Mouse (Mus musculus): ENCODE measurements around the gene Akap12.

Akap12 gene

DNA sequence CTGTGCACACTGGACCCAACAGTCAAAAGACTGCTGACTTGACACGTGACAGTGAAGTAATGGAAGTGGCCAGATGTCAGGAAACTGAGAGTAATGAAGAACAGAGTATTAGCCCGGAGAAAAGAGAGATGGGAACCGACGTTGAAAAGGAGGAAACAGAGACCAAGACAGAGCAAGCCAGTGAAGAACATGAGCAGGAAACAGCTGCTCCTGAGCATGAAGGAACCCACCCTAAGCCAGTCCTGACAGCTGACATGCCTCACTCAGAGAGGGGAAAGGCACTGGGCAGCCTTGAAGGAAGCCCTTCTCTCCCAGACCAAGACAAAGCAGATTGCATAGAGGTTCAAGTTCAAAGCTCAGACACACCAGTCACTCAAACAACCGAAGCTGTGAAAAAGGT lies 90.5 kb downstream of the Akap12 start:
- no peak for DNase-seq (ENCODE audit: low read depth)

DNA sequence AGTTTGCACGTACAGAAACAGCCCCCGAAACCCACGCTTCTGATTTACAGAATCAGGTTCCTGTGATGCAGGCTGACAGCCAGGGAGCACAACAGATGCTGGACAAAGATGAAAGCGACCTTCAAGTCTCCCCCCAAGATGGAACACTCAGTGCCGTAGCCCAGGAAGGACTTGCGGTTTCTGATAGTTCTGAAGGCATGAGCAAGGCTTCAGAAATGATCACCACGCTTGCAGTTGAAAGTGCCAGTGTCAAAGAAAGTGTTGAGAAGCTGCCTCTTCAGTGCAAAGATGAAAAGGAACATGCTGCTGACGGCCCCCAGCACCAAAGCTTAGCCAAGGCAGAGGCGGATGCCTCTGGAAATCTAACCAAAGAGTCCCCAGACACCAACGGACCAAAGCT lies 91.3 kb downstream of the Akap12 start:
- no peak for DNase-seq (ENCODE audit: low read depth)

DNA sequence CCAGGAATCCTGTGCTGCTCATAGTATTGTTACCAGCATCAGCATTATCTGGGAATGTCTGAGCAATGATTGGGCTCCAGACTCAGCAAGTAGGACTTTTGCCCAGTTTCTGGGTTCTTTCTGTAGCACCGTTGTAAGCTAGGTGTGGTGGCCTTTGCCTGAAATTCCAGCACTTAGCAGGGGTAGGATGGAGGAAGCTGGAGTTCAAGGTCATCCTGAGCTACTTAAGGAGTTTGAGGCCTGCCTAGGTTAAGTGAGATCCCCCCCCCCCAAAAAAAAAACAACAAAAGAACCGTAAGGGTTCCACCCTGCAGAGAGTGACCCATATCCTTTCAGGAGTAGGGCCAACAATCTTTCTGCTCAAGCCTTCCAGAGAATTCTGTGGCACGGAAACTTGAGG lies 98.4 kb downstream of the Akap12 start:
- DNase-seq (ENCODE audit: low read depth) = no peak

DNA sequence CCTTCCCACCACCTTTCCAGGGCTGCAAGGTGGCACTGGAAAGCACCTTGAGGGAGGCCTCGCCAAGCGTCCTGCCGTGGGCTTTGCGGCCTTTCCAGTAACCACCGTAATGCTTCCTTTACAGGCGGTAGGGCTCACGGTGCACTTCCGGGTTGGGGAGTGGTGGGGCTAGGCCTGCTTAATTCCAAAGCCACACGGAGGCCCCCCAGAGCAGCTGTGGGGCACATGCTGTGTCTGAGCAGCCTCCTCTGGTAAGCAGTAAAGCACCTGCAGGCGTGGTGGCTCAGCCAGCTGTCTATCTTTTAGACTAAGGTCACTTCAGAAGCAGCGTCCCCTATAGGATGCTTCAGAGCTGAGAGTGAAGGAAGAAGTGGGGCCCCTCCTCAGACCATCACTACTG lies 103.9 kb downstream of the Akap12 start:
- DNase-seq (ENCODE audit: low read depth) = no peak

DNA sequence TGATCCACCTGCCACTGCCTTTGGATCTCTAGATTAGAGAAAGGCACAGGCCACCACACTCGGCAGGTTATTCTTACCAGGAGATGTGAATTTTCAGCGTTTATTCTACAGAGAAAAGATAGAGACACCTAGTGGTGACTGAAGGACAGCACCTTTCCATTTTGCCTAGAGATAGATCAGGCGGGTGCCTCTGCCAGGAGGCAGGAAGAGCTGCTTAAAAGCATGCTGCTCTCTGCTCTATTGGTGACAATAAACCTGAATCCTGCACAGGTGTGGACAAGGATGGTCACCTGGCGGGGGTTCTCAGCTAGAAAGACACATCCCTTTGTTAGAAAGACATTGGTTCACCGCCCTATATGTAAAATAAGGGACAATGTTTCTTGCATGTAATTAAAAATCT lies 105.8 kb downstream of the Akap12 start:
- DNase-seq (ENCODE audit: low read depth) = no peak

DNA sequence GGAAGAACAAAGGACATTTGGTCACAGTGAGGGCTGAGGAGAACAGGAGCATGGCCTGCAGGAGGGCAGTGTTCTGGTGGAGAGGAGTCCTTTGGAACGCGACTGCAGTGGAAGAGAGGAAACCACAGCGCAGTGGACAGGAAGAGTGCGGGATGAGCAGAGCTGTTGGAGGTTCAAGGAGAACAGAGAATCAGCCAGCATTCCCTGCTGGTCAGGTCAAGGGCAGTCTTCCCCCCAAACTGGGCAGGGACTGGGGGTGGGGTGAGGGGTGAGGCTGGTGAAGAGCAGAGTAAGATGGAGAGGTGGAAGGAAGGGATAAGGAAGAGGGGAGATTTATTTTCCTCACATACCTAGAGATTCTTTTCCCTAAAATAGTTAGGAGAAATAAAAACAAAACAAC lies 107.4 kb downstream of the Akap12 start:
- no peak for DNase-seq (ENCODE audit: low read depth)

DNA sequence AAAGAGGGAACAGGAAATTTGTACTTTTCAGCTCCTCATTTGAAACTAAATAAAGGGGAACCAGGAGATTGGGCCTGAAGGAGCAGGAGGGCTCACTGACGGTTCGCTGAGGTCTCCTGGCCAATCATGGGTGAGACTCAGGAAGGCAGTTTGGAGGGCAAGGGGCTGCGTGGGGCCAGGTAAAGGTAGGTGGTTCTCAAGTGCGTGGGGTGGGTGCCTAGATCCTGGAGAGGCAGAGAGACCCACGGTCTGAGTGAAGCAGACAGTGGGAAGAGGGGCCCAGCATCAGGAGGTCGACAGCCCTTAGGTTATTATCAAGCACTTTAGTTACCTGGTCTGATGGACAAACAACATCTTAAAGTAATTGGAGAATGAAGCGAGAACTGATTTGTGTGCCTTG lies 108.1 kb downstream of the Akap12 start:
- DNase-seq (ENCODE audit: low read depth) = no peak

DNA sequence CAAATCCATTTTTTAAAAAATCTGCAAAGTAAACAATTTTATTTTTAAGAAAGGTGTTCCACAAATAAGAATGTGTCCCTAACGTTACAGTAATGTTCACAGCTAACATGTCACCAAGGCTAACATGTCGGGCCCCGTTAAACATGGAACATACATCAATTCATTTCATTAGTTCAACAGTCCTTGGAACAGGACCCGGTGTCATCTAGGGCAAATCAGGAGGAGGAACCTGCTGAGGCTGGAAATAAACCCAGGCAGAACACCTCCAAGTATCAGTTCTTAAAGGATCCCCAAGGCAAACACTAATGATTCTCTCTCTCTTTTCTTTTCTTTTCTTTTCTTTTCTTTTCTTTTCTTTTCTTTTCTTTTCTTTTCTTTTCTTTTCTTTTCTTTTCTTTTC lies 108.6 kb downstream of the Akap12 start:
- DNase-seq (ENCODE audit: low read depth) = no peak

DNA sequence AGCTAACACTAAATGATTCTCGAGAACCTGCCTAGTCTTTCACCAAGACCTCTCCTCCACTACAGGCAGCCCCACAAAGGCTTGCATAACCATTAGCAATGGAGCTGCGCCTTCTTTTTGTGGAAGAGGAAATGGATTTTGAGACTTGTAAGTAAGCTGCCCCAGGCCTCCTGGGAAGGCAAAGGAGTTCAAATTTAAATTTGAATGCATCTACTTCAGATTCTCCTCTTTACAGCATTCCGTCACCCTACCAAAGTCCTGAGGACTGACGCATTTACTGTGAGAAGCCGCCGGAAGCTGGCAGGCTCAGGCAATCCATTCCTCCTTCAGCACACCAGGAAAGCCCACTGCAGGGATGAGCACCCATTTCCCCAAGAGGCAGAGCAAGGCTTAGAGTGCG lies 109.1 kb downstream of the Akap12 start:
- DNase-seq (ENCODE audit: low read depth) = no peak

DNA sequence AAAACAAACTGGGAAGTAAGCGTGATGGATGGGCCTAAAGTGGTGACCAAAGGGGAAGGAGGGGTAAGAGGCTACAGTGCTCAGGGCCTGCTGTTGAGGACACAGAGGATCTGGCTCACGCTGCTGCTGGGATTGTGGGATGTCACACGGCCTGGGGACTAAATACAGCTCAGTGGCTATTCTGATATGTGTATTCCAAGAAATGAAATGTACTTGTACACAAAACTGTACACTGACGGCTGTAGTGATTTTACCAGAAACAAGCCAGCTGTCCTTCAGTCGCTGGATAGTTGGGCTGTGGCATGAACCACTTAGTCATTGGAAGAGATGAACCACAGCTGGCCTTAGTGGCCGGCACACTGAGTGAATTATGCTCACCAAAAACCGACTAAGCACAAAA lies 110.3 kb downstream of the Akap12 start:
- DNase-seq (ENCODE audit: low read depth) = no peak

DNA sequence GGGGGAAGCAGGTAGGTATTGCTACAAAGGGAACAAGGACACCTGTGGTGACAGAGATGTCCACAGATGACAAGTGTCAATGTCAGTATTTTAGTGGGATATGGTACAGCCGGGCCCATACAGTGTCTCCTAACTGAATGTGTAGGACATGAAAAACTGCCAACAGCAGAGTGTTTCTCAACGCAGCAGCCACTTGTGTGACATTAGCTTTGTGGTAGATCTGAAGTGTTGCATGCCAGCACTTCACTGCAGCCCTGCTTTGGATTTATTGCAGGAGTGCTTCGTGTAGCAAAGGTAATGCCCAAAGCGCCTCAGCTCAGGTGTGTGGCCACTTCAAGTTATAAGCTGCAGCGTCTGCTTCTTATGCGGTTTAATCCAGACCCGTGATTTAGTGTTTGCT lies 110.8 kb downstream of the Akap12 start:
- DNase-seq (ENCODE audit: low read depth) = no peak

DNA sequence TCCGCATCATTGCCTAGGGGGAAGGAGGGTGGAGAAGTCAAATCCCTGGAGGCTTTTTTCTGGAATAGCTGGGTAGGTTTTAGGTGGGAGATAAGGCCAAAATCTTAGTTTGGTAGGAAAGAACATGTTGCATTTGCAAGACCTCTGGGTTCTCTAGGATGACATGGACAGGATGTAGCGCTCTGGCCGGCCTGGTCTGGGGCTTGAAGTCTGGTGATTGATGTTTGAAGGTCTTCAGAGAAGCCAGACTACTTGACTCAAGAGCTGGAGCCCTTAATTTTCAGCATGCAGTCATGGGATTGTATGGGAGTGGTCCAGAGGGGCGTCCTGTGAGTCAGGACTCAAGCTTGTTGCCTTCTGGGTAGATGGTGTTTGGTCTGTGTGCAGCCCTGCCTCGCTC lies 114.6 kb downstream of the Akap12 start:
- DNase-seq (ENCODE audit: low read depth) = no peak

DNA sequence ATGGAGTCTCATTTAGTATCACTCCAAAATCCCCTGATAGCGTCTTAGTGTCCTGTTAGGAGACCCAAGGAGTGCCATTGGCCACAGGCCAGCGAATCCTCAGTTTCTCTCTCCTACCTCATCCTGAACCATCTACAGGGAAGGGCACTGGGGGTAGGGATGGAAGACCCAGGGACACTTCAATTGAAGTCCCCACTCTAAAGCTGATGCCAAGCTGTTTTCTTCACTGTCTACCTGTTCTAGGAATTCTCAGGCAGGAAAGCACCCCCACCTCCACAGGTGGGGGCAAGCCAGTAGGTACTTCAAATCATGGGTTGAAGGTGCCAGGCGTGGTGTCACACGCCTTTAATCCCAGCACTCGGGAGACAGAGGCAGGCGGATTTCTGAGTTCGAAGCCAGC lies 118.1 kb downstream of the Akap12 start:
- no peak for DNase-seq (ENCODE audit: low read depth)

DNA sequence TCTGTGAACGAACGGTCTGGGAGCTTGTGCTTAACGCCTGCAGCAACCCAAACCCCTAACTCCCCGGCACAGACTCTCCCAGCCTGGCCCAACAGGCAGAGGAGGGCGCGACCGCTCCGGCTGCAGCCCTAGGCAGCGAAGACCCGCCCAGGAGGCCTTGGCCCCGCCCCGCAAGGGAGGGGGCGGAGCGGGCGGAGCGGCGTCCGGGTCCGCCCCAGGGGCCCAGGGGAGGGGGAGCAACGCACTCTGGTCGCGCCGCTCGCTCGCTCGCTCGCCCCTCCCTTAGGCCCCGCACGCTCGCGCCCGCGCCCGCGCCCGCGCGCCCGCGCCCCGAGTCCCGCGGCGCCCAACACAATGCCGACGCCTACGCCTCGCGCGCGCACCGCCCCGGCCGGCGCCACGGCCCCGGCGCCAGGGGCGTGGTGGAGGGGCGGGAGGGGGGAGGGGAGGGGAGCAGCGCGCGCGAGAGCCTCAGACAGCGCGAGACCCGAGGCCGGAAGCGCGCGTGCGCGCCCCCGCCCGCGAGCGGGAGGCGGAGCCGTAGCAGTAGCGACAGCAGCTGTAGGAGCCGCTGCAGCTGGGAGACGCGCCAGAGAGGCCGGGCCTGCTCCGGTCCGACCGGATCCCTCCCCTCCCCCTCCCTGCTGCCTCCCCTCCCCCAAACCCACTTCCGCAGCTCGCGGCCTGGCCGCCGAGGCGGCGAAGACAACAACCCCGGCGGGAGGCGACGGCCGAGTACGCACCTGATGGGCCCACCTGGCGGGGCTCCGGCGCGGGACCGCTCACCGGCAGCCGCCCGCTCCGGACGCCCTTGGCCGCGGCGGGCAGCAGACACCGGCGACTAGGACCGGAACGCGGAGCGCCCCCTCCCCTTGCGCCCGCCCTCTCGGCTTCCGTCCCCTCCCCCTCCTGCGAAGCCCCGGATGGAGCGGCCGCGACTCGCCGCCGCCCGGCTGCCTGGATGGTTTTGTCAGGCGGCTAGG lies 120.7 kb downstream of the Akap12 start:
- peak; percentile 85 for DNase-seq (ENCODE audit: low read depth)

DNA sequence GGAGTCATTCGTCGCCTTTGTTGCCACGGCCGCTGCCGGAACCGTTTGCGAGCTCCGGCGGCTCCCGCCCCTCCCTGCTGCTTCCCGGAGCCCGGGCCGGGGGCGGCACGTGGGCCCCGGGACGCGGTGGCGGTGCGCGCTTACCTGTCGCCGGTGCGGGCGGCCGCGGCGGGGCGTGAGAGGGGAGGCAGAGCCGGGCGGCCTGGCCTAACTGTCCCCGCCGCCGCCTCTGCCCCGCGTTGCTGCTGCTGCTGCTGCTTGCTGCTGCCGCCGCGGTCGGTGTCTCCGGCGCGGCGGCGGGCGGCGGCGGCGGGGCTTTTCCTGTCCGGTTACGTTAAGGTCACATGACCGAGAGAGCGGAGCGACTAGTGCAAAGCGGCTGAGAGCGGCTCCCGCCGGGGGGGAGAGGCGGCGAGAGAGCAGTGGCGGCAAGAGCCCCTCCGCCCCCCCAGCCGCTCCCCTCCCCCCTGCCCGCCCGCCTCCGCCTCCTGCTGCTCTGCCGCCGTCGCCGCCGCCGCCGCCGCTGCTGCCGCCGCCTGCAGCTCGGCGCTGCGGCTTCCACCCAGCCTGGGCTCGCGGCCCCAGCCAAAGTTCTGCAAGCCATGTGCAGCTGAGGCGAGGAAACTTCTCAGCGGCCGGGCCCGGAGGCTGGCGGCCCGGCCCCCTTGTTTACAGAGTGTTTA lies 121.7 kb downstream of the Akap12 start, which contains the start of gene Zbtb2:
Gene Zbtb2 (minus strand): TSS at position 408 of the 683 bp plus-strand sequence.
- no peak for DNase-seq (ENCODE audit: low read depth)

DNA sequence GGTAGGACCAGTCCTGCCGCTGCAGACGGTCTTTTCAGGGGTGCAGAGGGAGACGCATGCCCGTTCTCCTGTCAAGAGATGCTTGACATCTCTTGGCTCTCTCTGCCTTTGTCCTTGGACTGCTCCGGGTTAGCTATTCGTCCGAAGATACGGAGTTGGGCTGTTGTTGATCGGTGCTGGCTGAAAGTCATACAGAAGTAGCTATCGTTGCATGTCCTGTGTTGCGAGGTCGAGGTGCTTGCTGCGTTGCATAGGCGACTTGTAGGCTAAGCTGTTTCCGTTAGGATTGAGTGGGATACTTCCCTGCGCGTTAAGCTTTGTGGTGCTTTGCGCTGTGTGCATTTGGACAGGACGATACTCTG lies 122.2 kb downstream of the Akap12 start:
- no peak for DNase-seq (ENCODE audit: low read depth)

DNA sequence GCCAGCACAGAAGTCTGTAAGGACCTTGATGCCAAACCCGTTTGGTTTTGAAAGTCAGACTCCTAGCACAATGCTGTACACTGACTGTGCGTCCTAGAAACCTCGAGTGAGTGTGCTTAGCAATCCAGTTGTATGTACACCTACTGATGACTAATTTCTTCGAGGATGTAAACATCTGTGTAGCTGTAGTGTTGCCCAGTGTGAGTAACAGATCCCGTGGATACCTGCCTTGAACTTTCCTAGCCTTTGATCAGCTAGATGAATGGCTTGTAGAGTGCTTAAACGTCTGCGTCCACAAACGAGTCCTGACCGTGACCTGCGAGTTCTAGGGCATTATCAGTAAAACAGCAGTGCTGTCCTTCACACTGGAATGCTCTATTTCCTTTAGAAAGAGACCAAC lies 122.9 kb downstream of the Akap12 start:
- no peak for DNase-seq (ENCODE audit: low read depth)

DNA sequence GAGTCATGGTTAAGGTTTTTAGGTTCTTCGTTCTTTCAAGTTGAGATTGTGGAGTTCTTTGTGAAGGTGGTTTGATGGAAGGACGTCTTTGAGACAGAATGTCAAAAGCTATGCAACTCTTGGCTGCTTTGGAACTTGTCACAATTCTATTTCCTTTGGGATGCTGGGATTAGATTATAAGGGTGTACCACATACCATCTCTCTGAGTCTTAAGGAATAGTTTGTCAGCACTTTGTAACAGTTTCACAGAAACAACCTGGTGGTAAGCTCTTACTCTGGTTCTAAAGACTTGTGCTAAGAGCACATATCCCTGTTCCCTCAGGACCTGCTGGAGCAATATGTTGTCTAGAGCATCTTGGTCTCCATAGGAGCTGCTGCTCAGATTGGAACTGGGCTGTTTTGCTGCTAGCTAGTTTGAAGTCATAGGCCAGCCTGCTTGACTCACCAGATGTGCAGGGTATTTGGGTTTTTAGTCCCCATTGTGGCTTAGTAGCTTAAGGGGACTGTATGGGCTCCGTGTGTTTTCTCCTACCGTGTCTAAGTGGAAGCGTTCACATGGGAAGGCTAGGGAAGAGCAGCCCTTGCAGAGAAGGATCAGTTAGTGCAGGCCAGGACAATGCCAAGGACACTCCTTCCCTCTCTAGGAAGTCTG lies 123.4 kb downstream of the Akap12 start:
- no peak for DNase-seq (ENCODE audit: low read depth)

DNA sequence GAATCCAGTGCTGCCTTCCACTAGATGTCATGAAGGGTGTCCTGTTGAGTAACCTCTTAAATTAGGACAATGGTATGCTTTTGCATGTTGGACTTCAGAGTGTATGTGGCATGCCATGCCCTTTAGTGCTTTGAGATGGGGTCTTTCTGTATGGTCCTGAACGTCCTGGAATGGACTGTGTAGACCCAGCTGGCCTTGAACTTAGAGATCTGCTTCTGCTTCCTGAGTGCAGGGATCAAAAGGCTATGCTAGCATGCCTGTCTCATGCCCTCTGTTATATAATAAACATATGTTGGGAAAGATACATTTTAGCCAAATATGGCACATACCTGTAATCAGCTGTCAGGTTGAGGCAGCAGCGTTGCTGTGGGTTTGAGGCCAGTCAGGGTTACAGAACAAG lies 124.4 kb downstream of the Akap12 start:
- no peak for DNase-seq (ENCODE audit: low read depth)

DNA sequence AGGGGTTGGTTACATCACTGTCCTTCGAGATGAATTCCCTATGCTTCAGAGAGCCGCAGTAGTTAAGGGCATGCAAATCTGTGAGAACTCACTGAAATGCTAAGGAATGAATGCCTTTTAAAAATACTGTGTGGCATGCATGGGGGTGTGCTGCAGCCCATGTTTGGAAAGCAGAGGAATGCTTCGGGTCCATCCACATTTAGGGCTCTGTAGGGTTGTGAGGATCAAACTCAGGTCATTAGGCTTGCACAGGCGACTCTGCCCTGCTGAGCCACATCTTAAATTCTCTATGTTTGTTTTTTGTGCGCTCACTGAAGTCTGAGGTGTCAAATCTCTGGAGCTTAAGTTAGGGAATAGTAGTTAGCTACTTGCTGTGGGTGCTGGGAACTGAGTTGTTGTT lies 124.9 kb downstream of the Akap12 start:
- DNase-seq (ENCODE audit: low read depth) = no peak

DNA sequence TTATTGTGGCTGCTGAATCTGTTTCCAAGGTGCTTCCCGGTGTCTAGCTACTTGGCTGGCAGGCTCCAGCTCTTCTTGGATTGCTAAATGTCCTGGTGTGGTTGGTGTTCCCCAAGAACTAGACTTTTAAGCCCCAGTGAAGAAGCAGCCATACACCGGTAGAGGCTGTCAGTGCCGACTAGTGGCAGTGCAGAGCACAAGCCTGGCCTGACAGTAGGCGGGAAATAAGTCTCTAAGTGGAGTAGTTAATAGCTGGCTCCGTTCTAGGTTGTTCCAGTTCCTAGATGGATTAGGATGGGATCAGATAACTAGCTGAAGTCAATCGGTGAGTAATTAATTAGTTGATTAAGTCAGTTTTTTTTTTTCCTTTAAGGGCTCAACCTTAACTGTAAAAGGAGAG lies 125.7 kb downstream of the Akap12 start:
- DNase-seq (ENCODE audit: low read depth) = no peak

DNA sequence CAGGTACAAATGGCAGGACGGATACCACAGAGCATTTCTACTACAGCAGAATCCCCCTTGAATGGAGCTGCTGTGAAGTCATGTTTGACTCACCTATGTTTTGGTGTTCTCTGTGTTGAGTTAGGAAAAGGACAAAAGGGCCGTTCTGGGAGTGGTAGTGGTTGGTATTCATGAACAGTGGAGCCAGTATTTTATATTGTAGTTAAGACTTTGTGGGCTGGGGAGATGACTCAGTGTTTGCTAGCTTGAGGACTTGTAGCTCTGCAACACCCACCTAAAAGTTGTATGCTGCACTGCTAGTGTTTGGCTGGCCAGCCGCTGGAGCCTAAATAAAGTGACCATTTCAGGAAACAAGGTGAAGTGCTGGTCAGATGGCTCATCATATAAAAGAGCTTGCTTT lies 129.1 kb downstream of the Akap12 start:
- no peak for DNase-seq (ENCODE audit: low read depth)

DNA sequence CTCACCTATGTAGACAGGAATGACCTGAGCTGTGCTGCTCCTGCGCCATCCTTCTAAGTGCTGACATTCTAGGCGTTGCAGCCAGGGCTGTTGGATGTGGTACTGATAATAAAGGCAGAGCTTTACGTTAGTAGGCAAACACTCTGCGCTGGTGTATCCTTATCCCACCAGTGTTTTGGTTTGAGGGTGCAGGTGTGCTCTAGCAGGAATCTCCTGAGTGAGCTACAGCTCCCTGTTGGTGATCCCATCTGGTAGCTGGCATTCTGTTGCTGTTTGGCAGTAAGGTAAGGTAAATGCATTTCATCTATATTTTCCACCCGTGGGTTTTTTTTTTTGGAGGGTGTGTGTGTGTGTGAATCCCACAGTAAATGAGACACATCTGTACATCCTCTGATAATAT lies 131.9 kb downstream of the Akap12 start:
- no peak for DNase-seq (ENCODE audit: low read depth)
